Mouse (Mus musculus) spleen, adult 2 months (tissue): ENCODE measurements around the gene Ostf1.

Source experiments
- CTCF ChIP-seq: fragments of 200-500 bp; IDR thresholded peaks from 2 replicates; pipeline ENCODE4 v1.5.1; 2011; ENCODE audit warnings: mild to moderate bottlenecking, inconsistent platforms; ENCODE audit not compliant: insufficient read depth, insufficient read length, insufficient replicate concordance; ENCODE audit errors: extremely low read depth
- POLR2A ChIP-seq: fragments of 200-500 bp; IDR thresholded peaks from 2 replicates; pipeline ENCODE4 v1.6.1; 2011; ENCODE audit warnings: low read depth, low read length, inconsistent platforms

- TF ChIP-seq CTCF (no peak), POLR2A (no peak)
These were observed 76.0 kb downstream of the Ostf1 start for GRCm38 (mm10) chr19:18555645-18556044.
